Mouse (Mus musculus) kidney, adult 9 months (tissue): Measurements from ENCODE around the gene Uchl4.
A peak's percentile ranks its signal among the peaks of the same experiment; 100 is the strongest.

Experiments
- DNase-seq: peaks from one replicate; pipeline ENCODE4 v3.0.0; 2022

Uchl4 gene

GRCm38 (mm10) chr9:64277706-64278105 lies 42.7 kb downstream of the Uchl4 start:
- DNase-seq: peak; percentile 79

- DNase-seq: no peak
These were observed 43.8 kb downstream of the Uchl4 start for GRCm38 (mm10) chr9:64278665-64279310.

GRCm38 (mm10) chr9:64281105-64281780 lies 46.2 kb downstream of the Uchl4 start, which contains the start of gene Tipin:
Gene Tipin (plus strand): TSS chr9:64281581.
- peak; percentile 96 for DNase-seq

GRCm38 (mm10) chr9:64281781-64282178 lies 46.8 kb downstream of the Uchl4 start:
- no peak for DNase-seq

GRCm38 (mm10) chr9:64282404-64282987 lies 47.5 kb downstream of the Uchl4 start:
- DNase-seq: no peak
